Mouse (Mus musculus): Measurements from ENCODE around the gene Plin3. TPM values are rescaled to one million over a fixed set of nuclear protein-coding genes. Genes with fewer than 3 reads are reported as not detected.

The Plin3 gene
- polyA plus RNA-seq, 1 experiment from 2014 or later, result 27.1 TPM

- ATAC-seq (ENCODE audit: low read depth), result no peak
- Histone ChIP-seq H3K4me3 (replicated peaks) (no peak overlapping the region), H3K9me3 (replicated peaks) (no peaks in the 10 kb centered on the region), H3K4me1 (replicated peaks) (peaks cover 17% of the 10 kb centered on the region), H3K27ac (no peak overlapping the region), H3K4me2 (no peak overlapping the region), H3K9ac (no peak overlapping the region), H3K27me3 (0 out of 2 replicates have a peak, but pooled peaks cover 3% of the 10 kb centered on the region), H3K36me3 (no peaks in the 10 kb centered on the region)
- WGBS (ENCODE audit: insufficient replicate concordance), result 88% methylated on average over 1 of the region's 1 CpGs
- no peak for DNase-seq
Measured at GRCm38 (mm10) chr17:56298238-56298637, 5.6 kb upstream of the Plin3 start.

GRCm38 (mm10) chr17:56296201-56296600 is 3.5 kb upstream of the Plin3 start:
- no peak overlapping the region for H3K4me2 ChIP-seq
- H3K27ac ChIP-seq, result no peak overlapping the region
- H3K27me3 ChIP-seq, result 0 out of 2 replicates have a peak, but pooled peaks cover 3% of the 10 kb centered on the region
- H3K4me3 ChIP-seq (replicated peaks), result no peak overlapping the region
- peaks cover 16% of the 10 kb centered on the region for H3K4me1 ChIP-seq (replicated peaks)
- no peak overlapping the region for H3K9ac ChIP-seq
- DNase-seq, result no peak
- no peaks in the 10 kb centered on the region for H3K9me3 ChIP-seq (replicated peaks)
- ATAC-seq (ENCODE audit: low read depth), result no peak
- H3K36me3 ChIP-seq, result no peaks in the 10 kb centered on the region
- WGBS (ENCODE audit: insufficient replicate concordance), result 53% methylated on average over 1 of the region's 1 CpGs

GRCm38 (mm10) chr17:56294241-56294640 is 1.6 kb upstream of the Plin3 start:
- no peaks in the 10 kb centered on the region for H3K27me3 ChIP-seq
- H3K9ac ChIP-seq, result no peak overlapping the region
- peaks cover 36% of the 10 kb centered on the region for H3K4me1 ChIP-seq (replicated peaks)
- 89% methylated on average over 19 of the region's 19 CpGs for WGBS (ENCODE audit: insufficient replicate concordance)
- ATAC-seq (ENCODE audit: low read depth) (no peak), DNase-seq (no peak)
- H3K27ac ChIP-seq, result no peak overlapping the region
- no peak overlapping the region for H3K4me3 ChIP-seq (replicated peaks)
- no peaks in the 10 kb centered on the region for H3K9me3 ChIP-seq (replicated peaks)
- H3K4me2 ChIP-seq, result no peak overlapping the region
- H3K36me3 ChIP-seq, result no peaks in the 10 kb centered on the region

GRCm38 (mm10) chr17:56293291-56293690 is 618 bp upstream of the Plin3 start:
- peaks cover 46% of the 10 kb centered on the region for H3K4me1 ChIP-seq (replicated peaks)
- H3K9ac ChIP-seq, result no peak overlapping the region
- ATAC-seq (ENCODE audit: low read depth) (no peak), DNase-seq (no peak)
- 5% methylated on average over 1 of the region's 1 CpGs for WGBS (ENCODE audit: insufficient replicate concordance)
- H3K9me3 ChIP-seq (replicated peaks), result no peaks in the 10 kb centered on the region
- H3K36me3 ChIP-seq, result no peaks in the 10 kb centered on the region
- H3K4me3 ChIP-seq (replicated peaks), result no peak overlapping the region
- no peaks in the 10 kb centered on the region for H3K27me3 ChIP-seq
- H3K4me2 ChIP-seq, result no peak overlapping the region
- no peak overlapping the region for H3K27ac ChIP-seq

GRCm38 (mm10) chr17:56291826-56292475 is 722 bp downstream of the Plin3 start:
- 81% methylated on average over 7 of the region's 7 CpGs for WGBS (ENCODE audit: insufficient replicate concordance)
- peak overlapping the region; percentile 65; the same call in 1 of the 2 replicates for H3K4me3 ChIP-seq (replicated peaks)
- ATAC-seq (ENCODE audit: low read depth) (no peak), DNase-seq (no peak)
- peaks cover 59% of the 10 kb centered on the region for H3K4me1 ChIP-seq (replicated peaks)
- peaks cover under 1% of the 10 kb centered on the region; the same call in 1 of the 2 replicates for H3K36me3 ChIP-seq
- H3K4me2 ChIP-seq, result peak overlapping the region; percentile 84
- H3K27ac ChIP-seq, result peak overlapping the region; percentile 93
- H3K9ac ChIP-seq, result peak overlapping the region; percentile 74; the same call in 1 of the 2 replicates
- no peaks in the 10 kb centered on the region for H3K27me3 ChIP-seq
- H3K9me3 ChIP-seq (replicated peaks), result no peaks in the 10 kb centered on the region

- under 1% methylated on average over 16 of the region's 16 CpGs for WGBS (ENCODE audit: insufficient replicate concordance)
- Histone ChIP-seq H3K27me3 (no peaks in the 10 kb centered on the region), H3K9me3 (replicated peaks) (no peaks in the 10 kb centered on the region), H3K36me3 (peaks cover 9% of the 10 kb centered on the region), H3K9ac (peak overlapping the region; percentile 77), H3K4me1 (replicated peaks) (peaks cover 67% of the 10 kb centered on the region), H3K27ac (peak overlapping the region; percentile 93), H3K4me3 (replicated peaks) (peak overlapping the region; percentile 65), H3K4me2 (peak overlapping the region; percentile 84)
- ATAC-seq (ENCODE audit: low read depth) (peak; percentile 81), DNase-seq (peak; percentile 89)
Measured at GRCm38 (mm10) chr17:56291171-56291511, 1.5 kb downstream of the Plin3 start.

GRCm38 (mm10) chr17:56290388-56291170 is 2.1 kb downstream of the Plin3 start:
- Histone ChIP-seq H3K27ac (peak overlapping the region; percentile 93), H3K4me1 (replicated peaks) (peaks cover 70% of the 10 kb centered on the region), H3K4me3 (replicated peaks) (peak overlapping the region; percentile 65), H3K4me2 (peak overlapping the region; percentile 84), H3K36me3 (peaks cover 14% of the 10 kb centered on the region), H3K9ac (peak overlapping the region; percentile 77), H3K27me3 (no peaks in the 10 kb centered on the region), H3K9me3 (replicated peaks) (no peaks in the 10 kb centered on the region)
- peak; percentile 93 for DNase-seq
- 2% methylated on average over 17 of the region's 17 CpGs for WGBS (ENCODE audit: insufficient replicate concordance)
- peak; percentile 82 for ATAC-seq (ENCODE audit: low read depth)

GRCm38 (mm10) chr17:56289371-56290331 is 3.0 kb downstream of the Plin3 start:
- Histone ChIP-seq H3K27ac (peak overlapping the region; percentile 93), H3K27me3 (no peaks in the 10 kb centered on the region), H3K9ac (peak overlapping the region; percentile 77), H3K4me2 (peak overlapping the region; percentile 84), H3K36me3 (peaks cover 24% of the 10 kb centered on the region), H3K4me1 (replicated peaks) (peaks cover 74% of the 10 kb centered on the region), H3K4me3 (replicated peaks) (peak overlapping the region; percentile 65), H3K9me3 (replicated peaks) (no peaks in the 10 kb centered on the region)
- WGBS (ENCODE audit: insufficient replicate concordance), result 3% methylated on average over 23 of the region's 23 CpGs
- ATAC-seq (ENCODE audit: low read depth) (peak; percentile 15), DNase-seq (peak; percentile 64)

- Histone ChIP-seq H3K4me2 (peak overlapping the region; percentile 84), H3K9ac (peak overlapping the region; percentile 77), H3K27ac (peak overlapping the region; percentile 93), H3K36me3 (peaks cover 30% of the 10 kb centered on the region), H3K27me3 (no peaks in the 10 kb centered on the region), H3K4me1 (replicated peaks) (peaks cover 74% of the 10 kb centered on the region), H3K9me3 (replicated peaks) (no peaks in the 10 kb centered on the region), H3K4me3 (replicated peaks) (peak overlapping the region; percentile 65)
- ATAC-seq (ENCODE audit: low read depth) (no peak), DNase-seq (no peak)
- WGBS (ENCODE audit: insufficient replicate concordance), result 21% methylated on average over 3 of the region's 3 CpGs
Measured at GRCm38 (mm10) chr17:56288866-56289265, 3.8 kb downstream of the Plin3 start.

GRCm38 (mm10) chr17:56287830-56288229 is 4.8 kb downstream of the Plin3 start:
- DNase-seq, result peak; percentile 67

GRCm38 (mm10) chr17:56285995-56286394 is 6.7 kb downstream of the Plin3 start:
- no peak overlapping the region for H3K9ac ChIP-seq
- H3K36me3 ChIP-seq, result peaks cover 48% of the 10 kb centered on the region
- no peak for ATAC-seq (ENCODE audit: low read depth)
- no peaks in the 10 kb centered on the region for H3K27me3 ChIP-seq
- no peak overlapping the region for H3K4me3 ChIP-seq (replicated peaks)
- no peak for DNase-seq
- WGBS (ENCODE audit: insufficient replicate concordance), result 83% methylated on average over 11 of the region's 11 CpGs
- H3K4me2 ChIP-seq, result no peak overlapping the region
- no peaks in the 10 kb centered on the region for H3K9me3 ChIP-seq (replicated peaks)
- H3K27ac ChIP-seq, result no peak overlapping the region
- peaks cover 63% of the 10 kb centered on the region for H3K4me1 ChIP-seq (replicated peaks)

More at GRCm38 (mm10) chr17:56287830-56288229, 4.8 kb downstream of the Plin3 start:
- 26% methylated on average over 3 of the region's 3 CpGs for WGBS (ENCODE audit: insufficient replicate concordance)
- Histone ChIP-seq H3K4me1 (replicated peaks) (peaks cover 70% of the 10 kb centered on the region), H3K4me2 (peak overlapping the region; percentile 84), H3K9ac (peak overlapping the region; percentile 77), H3K4me3 (replicated peaks) (peak overlapping the region; percentile 31; the same call in 1 of the 2 replicates), H3K27me3 (no peaks in the 10 kb centered on the region), H3K36me3 (peaks cover 38% of the 10 kb centered on the region), H3K27ac (peak overlapping the region; percentile 93), H3K9me3 (replicated peaks) (no peaks in the 10 kb centered on the region)
- peak; percentile 32 for ATAC-seq (ENCODE audit: low read depth)

Measured in liver, embryonic 13.5 days (tissue).